Mouse (Mus musculus) neutrophil, adult 5-6 weeks (primary cell): ENCODE data around the gene Rbm10. TPM values are rescaled to one million over a fixed set of nuclear protein-coding genes. Genes with fewer than 3 reads are reported as not detected.
A peak's percentile ranks its signal among the peaks of the same experiment; 100 is the strongest.

Experiments used
- ATAC-seq: fragments of 151-379, 151-347 bp; 2 replicates; pipeline ENCODE4 v1.8.0; 2017; ENCODE audit warnings: mild to moderate bottlenecking, moderate TSS enrichment; ENCODE audit not compliant: insufficient number of reproducible peaks, poor library complexity, low FRiP score, severe bottlenecking; ENCODE audit errors: extremely low read depth
- total RNA-seq: library from RNA; stranded (forward); fragments of 200-1000 nt; gene quantifications from 2 replicates; pipeline ENCODE4 v1.2.3, GENCODE M21; 2017

Gene Rbm10
- 51.0 and 51.7 TPM in 2 replicates for total RNA-seq

DNA sequence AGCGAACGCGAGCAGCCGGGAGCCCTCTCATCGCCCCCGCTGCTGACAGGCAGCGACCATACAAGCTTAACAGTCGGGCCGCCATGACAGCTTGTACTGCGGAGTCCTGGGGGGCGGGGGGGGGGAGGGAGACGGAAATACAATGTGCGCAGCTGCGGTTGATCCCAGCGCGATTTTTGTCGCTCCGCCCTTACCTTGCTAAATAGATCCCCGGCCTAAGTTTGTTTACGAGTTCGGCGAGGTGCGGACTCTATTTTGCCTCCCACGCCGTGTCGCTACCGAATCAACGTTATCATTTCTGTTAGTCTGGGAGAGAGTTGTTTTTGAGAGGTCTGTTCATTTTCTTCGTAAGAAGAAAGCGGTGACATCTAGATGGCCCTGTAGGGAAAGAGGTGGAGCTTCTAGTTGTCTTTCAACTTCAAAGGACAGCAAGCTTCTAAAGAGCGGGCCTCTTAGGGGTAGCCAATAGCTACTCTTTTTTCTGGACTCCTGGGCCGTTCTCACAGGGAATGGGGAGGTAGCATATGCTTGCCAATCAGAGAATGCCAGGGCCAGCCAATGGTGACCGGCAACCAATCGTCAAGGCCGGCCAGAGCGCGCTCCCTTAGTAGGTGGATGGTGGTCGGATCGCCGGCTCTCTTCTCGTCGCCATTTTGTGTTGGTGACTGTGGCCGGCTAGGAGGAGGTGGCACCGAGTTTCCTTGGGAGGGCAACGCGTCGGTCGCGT, at the start of gene Rbm10, which contains the start of gene Ndufb11:
TSS of gene Rbm10 (plus strand) at position 328 of the 727 bp plus-strand sequence.
TSS of gene Ndufb11 (minus strand) at position 444 of the 727 bp plus-strand sequence.
- peak; percentile 96 for ATAC-seq

DNA sequence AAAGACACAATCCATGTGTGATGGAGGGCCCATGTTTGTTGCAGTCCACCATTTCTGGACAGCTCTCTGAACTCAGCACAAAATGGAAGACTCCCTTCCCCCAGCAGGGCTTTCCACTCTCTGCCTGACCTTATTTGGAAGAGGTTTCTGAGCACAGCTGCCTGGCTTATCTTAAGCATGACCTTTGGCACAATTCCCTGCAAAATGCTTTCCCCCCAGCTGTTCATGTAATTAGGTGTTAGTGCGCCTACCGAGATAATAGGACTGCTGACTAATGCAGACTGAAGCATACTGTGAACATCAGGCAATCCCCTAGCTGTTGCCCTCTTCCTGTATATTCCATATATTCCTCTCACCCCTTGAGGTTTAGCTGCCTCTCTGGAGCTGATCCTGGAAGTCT, 46.3 kb upstream of the Rbm10 start:
- no peak for ATAC-seq

DNA sequence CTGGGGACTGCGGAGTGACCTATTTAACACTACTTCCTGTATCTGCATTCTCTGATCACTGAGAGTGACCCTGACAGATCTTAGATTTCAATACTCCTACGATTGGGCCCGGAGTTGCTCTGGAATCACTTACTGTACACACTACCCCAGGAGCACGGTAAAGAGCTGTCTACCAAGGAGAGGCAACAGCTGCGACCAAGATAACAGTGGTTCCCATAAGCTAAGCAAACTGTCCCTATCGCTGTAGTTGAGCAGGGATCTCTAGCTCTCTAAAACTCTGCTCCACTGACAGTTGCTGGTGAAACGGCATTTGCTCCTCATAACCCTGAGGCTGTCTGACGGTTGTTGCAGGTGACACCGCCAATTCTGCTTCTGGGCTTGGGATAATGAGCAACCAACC, 44.6 kb upstream of the Rbm10 start:
- no peak for ATAC-seq

DNA sequence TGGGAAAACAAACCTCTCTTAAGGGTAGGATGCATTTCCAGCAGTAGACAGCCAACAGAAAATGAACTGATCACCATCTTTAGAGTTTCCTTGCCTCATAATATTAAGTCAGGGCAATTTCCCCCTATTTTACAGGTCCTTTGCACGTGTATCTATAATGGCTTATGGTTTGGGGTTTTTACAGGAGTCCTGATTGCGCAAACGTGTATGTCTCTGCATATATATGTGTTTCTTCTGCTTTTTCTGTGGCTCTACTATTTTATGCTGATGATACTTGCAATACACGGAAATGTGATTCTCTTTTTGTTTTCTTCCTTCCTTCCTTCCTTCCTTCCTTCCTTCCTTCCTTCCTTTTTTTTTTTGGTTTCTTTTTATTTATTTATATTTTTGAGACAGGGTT, 43.4 kb upstream of the Rbm10 start:
- no peak for ATAC-seq

DNA sequence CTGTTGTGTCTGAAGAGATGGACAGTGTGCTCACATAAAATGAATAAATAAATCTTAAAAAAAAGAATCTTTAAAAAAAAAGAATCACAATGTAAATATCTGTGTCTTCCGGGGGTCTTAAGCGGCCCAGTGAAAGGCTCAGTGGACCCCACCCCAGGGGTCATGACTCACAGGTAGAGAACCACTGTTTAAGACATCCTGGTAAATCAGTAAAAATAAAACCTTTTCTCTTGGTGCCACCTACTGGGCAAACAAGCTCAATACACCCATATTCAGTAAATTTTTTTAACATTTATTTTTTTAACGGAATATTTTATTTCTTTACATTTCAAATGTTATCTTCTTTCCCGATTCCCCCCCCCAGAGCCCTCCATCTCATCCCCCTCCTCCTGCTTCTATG, 29.3 kb upstream of the Rbm10 start:
- no peak for ATAC-seq

DNA sequence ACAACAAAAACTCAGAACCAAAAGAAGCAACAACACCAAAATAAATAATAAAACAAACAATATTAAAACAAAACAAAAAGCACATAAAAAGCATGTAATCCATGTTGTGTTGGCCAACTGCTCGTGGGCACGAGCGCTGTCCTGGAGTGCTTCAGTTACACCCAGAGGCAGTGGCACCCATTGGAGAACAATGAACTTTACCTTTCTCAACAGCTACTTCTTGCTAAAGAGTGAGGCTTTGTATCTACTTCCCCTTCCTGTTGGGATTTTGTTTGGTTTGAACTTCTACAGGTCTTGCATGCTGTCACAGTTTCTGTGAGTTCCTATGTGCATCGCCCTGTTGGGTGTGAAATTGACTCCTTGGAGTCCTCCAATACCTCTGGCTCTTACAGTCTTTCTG, 8.8 kb upstream of the Rbm10 start:
- ATAC-seq: no peak

DNA sequence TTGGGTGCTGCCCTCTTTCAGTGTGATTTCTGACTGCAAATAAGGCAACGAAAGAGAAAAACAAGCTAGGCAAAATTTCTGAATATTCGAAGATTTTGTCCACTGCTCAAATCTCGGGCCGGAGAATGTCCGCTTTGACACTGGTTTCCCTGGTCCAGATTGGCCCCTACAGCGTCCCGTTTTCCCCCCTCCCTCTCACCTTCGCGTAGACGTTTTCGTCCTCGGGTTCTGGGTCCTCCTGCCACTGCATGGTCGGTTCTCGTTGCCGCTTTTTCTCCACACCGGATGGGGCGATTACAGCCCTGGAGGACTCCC, 485 bp upstream of the Rbm10 start:
- ATAC-seq: no peak

DNA sequence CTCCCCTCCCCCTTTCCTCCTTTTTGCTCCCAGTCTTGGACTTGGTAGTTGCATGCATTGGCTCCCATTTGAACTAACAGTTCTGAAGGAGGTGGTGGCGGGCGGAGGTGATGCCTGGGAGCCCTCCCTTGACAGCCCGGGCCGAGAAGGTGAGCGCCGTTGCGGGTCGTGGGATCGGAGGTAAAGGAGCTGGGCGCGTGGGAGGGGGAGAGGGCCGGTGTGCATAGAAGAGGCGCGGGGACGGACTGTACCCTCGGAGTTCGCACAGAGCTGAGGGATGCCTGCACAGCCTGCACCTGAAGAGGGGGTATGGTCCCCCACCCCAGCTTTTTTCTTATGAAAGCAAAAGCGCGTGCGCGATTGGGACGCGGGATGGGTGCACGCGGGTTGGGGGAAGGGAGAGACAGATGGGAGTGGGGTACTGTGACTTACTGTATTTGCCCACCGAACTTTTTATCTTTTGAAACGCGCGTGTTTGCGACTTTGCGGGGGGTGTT, 648 bp downstream of the Rbm10 start:
- ATAC-seq: 0 out of 2 replicates have a peak, but pooled peaks have one; percentile 10

DNA sequence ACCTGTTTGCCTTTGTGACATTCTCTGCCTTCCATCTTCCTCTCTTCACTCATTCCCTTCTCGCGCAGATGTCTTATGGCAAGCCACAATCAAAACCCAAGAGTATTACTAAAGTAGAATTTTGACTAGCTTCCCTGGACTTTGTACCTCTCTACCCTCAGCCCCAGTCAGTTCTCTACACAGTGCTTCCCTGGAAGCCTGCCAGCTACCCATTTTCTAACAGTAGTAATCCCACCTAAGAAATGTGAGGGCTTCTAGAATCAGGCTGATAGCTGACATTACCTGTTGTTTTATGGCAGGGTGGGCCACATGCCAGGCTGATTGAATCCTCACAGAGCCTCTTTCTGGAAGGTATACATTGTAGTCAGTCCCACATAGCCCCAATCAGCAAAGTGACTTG, 20.8 kb downstream of the Rbm10 start:
- ATAC-seq: no peak

DNA sequence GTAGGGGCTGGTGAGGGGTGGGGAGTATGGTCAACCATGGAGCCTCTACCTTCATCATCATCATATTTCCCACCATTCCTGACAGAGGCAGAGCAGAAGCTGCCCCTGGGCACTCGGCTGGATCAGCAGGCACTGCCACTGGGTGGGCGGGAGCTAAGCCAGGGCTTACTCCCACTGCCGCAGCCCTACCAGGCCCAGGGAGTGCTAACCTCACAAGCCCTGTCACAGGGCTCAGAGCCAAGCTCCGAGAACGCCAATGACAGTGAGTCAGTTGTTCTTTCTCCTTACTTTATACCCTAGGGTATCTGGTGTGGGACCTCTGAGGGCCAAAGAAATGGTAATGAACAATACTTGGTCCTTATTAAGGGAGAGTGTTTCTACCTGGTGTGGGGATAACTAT, 27.5 kb downstream of the Rbm10 start:
- no peak for ATAC-seq

DNA sequence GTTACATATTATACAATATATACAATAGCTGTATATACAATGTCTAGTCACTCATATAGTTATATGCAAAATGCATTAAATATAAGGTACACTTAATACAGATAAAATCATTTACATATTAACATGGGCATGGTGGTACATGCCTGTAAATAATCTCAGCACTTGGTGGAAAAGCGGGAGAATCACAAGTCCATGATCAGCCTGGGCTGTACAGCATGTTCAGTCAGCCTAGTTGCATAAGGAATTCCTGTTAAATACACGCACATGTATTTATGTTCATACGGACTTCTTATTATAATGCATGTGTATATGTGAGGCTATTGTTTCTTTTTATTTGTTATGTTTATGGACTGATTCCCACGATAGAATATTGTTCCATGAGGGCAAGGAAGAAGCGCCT, 40.3 kb downstream of the Rbm10 start:
- ATAC-seq: no peak

DNA sequence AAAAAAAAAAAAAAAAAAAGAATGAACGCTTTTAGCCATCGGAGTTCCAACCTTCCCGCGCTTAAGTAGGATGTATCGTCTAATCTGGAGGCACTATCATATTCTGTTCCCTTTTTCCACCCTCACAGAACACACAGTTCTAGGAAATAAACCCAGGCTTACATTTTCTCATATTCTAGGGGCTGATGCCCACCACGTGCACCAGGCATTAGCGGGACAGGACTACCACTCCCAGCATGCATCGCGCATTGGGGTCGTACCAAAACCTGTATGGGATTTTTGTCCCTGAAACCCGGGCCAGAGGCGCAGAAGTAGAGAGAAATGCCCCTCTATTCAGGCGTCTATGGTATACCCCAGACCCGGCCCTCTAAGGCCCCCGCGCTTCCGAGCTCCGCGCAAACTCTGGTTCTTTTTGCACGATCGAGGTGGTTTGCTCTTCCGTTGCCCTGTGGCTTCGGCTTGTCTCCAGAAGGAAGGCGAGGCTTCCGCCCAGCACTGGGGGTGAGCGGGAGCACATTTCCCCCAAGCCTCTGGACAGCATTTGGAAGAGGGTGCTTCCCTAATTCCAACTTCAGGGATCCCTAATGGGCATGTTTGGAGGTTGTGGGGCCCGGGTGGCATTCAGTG, 40.8 kb downstream of the Rbm10 start, which contains the start of gene Uba1:
TSS of gene Uba1 (plus strand) at position 301 of the 627 bp plus-strand sequence.
- ATAC-seq: peak; percentile 78

DNA sequence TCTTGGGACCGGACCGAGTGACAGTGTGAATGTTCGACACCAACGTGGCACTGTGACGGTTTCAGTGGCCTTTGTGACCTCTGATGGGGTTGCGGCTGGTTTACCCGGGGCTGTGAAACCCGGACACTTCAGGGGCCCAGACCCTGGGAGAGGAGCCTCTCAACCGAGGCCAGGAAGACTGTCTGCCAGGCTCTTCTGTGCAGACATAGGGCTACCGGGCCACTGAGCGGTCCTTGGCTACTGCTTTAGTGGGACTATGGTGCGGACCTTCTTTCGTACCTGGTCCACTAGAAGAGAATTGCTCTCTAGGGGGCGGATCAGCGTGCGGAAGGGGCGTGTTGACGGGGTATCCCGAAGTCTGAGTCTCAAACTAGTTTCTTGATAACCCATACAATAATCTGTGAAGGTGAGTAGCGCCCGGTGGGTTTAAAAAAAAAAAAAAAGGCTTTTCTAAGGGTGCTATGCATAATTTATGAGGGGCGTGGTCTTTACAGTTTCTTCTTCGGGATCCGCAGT, 41.6 kb downstream of the Rbm10 start:
- ATAC-seq: no peak

DNA sequence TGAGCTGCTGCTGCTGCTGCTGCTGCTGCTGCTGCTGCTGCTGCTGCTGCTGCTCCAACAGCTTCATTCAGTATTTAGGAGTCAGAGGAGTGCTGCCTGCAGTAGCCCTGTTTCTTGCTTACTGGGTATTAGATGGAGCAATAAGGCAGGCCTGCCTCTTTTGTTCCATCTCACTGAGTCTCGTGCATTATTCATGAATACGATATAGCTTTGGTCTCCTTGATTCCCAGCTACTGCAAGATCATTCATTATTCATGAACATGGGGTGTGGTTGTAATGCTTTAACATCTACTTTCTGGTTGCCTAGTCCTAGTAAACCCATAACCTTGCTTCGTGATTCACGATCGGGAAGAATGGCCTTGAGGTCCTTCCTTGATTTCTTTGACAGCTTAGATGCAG, 45.0 kb downstream of the Rbm10 start:
- ATAC-seq: no peak

DNA sequence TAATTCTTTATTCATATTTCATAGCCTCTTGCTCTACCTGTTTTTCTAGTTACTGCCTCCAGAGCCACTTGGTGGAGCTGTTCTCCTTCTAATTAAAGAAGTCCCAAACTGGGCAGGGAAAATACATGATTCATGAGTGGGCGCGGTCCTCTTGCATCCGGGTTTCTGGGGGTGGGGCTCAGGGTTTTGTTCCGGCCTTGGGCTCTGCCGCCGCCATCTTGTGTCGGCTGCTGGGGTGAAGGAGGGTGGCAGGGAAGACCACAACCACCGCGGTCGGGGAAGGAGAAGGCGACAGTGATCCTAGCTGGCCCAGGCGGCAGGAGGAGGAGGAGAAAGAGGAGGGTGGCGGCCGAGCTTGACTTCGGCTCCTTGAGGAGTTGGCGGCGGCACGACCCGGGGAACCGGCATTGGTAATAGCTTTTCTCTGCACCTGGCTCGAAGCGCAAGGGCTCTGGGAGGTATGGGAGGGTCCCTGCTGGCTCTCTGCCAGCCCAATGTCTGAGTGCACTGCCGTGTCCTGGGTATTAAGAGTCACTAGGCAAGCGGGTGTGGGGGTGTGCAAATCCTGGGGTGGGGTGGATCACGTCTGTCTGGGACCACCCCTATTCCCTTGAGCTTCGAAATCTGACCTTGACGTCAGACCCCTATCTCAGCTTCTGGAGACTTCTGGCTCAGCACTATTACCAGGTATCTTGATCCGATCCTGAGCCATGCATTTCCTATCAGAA, 45.6 kb downstream of the Rbm10 start:
- peak; percentile 88 for ATAC-seq

DNA sequence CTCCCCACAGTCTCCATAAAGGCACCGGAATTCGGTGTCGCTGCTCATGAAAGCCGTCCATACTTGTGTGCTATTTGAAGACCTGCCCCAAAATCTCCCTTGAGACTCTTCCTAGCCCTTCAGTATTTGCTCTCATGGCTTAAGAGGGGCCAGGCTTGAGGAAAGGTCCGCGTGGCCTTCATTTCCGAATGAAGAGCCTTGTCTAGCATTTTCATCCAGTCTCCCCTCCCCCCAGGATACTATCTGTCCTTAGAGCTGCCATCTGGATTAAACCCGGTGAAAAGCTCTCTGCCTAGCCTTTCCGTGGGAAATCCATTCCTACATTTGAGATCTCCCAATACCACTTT, 46.1 kb downstream of the Rbm10 start:
- no peak for ATAC-seq

DNA sequence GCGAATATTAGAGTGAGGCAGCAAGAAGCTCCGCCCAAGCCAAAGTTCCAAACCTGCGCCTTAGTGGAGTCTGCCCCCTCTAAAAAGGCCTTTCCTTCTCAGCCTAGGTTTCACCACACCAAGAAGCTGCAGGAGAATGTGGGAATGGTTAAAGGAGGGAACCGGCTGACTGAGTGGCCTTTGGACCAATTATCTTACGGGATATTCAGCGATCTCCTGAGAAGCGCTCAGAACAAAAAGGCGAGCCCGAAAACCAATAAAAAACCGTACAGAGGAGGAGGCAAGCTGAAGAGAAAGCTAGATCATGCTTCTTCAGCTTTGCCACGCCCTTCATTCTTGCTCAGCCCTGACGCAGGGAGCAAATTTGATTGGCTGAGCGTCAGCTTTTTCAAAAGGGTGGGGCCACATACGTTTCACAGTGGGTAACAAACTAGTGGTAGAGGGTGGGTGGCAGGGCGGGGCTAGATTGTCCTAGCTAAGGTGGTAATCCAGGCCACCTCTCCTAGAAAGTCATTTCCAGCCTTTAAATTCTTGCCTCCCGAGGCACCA, 70.3 kb downstream of the Rbm10 start, which contains the start of gene Cdk16:
TSS of gene Cdk16 (plus strand) at position 436 of the 549 bp plus-strand sequence.
- ATAC-seq: peak; percentile 93

DNA sequence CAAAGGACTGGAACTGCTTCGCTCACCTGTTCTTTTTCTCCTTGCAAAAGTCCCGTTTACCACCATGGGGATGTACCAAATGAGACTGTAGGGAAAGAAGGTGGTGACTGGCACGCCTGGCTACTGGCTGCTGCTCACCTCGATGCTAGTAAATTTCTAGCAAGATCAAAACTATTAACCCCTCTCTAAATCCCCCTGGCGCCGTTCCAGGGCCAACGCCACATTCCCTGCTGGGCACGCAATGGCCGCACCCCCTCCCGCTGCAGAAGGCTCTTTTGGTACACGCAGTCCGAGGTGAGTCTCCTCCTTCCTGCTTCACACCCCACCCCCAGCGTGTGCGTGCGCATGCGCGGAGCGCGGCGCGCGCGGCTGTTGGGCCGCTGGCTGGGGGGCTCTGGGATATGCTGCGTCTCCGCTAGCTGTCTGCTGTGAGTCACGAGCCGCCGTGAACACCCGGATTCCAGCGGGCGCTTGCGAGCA, 70.8 kb downstream of the Rbm10 start:
- peak; percentile 73 for ATAC-seq

DNA sequence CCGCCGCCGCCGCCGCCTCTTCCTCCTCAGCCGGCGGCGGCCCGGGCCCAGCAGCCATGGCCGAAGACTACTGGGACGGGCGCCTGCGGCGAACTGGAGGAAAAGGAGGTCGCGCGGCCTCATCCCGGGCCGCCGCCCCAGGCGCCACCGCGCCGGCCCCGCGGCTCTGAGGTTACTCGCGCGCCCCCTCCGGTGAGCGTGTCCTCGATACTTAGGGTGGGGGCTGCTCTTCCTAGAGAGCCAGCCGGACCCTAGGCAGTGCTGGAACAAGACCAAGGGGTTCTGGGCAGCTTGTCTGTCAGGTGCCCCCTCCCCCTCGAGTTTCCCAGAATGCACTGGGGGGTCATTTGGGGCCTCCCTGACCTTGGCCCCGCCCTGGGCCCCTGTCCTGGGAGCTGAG, 71.3 kb downstream of the Rbm10 start:
- ATAC-seq: no peak
